Mouse (Mus musculus) splenic B cell, adult 2 months (primary cell): ENCODE data around the gene Mrpl53.

Experiments used
- DNase-seq: peaks from one replicate; pipeline ENCODE4 v3.0.0-alpha.2; 2011; ENCODE audit warnings: low read depth, low spot score
- H3K27me3 ChIP-seq: 2 replicates; pipeline ENCODE4 v1.6.1; 2012; ENCODE audit warnings: mild to moderate bottlenecking, low read length, moderate library complexity, mixed read lengths; ENCODE audit not compliant: control insufficient read depth, poor library complexity, insufficient read depth, severe bottlenecking
- H3K36me3 ChIP-seq: 2 replicates; pipeline ENCODE4 v1.6.1; 2012; ENCODE audit warnings: mild to moderate bottlenecking, low read length, moderate library complexity, mixed read lengths; ENCODE audit not compliant: control insufficient read depth, poor library complexity, insufficient read depth, severe bottlenecking

Mrpl53 gene

DNA sequence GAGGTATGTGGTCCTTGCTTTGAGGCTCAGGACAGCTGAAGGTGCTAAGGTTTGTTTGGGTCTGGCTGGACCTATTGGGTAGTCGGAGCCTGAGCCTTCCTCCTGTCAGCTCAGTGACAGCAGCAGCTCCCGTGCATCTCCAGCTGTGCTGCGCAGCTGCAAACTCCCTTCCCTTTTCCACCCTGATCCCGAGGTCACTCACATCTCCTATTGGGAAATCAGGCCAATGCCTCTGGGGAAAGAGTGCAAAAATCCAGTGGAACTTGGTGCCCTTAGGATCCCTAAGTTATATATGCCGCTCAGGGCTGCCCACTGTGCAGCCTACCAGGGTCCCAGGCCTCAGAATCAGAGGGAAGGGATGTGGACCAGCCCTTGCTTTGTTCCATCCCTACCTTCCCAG, 25.3 kb upstream of the Mrpl53 start:
- Histone ChIP-seq H3K27me3 (peaks cover 3% of the 10 kb centered on the region), H3K36me3 (0 out of 2 replicates have a peak, but pooled peaks cover 4% of the 10 kb centered on the region)
- DNase-seq = no peak

DNA sequence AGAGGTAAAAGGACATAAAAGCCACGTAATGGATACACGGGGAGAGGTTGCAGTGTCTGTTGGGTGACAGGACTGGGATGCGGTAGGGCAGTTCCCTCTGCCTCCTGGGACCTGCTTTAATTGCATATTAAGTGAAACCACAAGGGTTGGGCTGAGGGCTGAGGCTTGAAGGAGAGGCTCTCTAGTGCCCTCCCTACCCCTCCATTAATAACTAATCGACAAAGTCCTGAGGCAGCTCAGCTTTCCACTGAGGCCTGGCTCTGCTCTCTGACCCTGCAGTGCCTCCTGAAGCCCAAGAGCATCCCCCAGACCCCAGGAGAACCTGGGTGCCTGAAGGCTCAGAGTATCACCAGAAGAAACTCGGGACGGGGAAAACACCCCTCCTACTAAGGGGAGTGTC, 24.4 kb upstream of the Mrpl53 start:
- peaks cover 3% of the 10 kb centered on the region for H3K27me3 ChIP-seq
- no peak for DNase-seq
- 0 out of 2 replicates have a peak, but pooled peaks cover 4% of the 10 kb centered on the region for H3K36me3 ChIP-seq

DNA sequence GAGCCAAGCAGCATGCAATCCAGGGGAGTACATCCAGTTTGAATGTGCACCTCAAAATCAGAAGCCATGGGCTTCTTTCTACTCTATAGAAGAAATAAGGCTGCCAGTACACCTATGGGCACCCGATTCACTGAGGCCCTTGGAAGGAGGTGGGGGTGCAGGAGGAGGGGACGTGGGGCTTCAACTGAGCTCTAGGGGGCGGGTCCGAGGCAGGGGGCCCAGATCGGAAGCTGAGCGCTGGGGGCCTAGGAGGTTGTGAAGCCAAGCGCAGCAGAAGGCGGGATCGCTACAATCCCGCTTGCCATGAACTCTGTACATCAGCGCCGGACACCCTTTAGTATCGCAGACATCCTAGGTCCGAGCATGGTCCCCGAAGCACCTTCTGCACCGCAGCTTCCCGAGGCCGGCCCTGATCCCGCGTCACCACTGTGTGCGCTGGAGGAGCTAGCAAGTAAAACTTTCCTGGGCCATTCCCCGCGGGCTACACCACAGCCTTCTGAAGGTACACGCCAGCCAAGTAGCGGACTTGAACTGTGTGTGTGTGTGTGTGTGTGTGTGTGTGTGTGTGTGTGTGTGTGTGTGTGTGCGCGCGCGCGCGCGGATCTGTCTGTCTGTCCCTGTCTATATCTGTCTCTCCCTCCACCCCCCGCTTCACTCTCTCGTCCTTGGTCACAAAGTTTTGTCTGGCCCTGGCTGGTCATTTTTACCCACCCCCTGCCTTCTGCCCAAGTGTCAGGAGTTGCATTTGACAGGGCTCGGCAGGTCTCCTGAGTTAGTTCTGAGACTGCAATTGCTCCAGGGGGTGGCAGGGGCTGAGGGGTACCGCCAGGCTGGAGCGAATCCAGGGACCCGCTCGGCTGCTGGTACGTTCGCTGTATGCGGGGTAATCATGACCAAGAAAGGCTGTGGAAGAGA, 22.5 kb upstream of the Mrpl53 start, which contains the start of gene Lbx2:
Gene Lbx2 (plus strand): TSS at position 247 of the 915 bp plus-strand sequence.
- peaks cover 3% of the 10 kb centered on the region for H3K27me3 ChIP-seq
- no peak for DNase-seq
- H3K36me3 ChIP-seq = 0 out of 2 replicates have a peak, but pooled peaks cover 4% of the 10 kb centered on the region

DNA sequence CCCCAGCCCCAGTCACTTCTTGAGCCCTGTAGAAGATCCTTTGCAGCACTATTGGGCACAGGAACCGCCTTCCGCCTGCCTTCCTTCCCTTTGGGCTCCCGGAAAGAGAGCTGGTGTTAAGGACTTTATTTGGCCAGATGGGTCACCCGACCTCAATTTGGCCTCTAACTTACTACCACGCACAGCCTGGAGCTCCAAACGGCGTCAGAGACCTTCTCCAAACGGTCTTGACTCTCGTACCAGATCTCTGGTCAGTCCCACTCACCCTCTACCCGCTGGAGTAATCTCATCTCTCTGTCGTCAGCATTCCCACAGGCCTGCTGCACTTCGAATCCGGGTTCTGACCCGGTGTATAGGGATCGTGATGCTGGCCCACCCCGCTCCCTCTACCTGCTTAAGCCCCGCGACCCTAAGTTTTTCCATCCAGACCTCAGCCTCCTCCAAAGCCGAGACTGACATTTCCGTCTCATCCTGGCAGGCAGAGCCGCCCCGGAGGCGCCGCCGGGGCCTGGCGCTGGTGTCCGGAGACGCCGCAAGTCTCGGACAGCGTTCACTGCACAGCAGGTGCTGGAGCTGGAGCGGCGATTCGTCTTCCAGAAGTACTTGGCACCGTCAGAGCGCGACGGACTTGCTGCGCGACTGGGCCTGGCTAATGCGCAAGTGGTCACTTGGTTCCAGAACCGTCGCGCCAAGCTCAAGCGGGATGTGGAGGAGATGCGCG, 21.5 kb upstream of the Mrpl53 start:
- Histone ChIP-seq H3K27me3 (peaks cover 3% of the 10 kb centered on the region), H3K36me3 (no peaks in the 10 kb centered on the region)
- DNase-seq = no peak

DNA sequence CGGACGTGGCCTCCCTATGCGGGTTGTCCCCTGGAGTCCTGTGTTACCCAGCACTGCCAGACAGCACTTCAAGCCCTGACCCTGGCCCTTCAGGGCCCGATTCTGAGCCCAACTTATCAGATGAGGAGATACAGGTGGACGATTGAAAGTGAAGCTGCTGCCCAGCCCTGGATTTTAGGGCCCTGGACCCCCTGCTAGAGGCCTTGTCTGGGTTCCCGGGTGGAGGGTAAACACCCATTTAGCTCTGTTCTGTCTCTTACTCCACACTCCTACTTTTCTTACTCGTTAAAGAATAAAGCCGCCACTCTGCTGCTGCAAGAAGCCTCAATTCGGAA, 20.9 kb upstream of the Mrpl53 start:
- no peak for DNase-seq
- Histone ChIP-seq H3K27me3 (peaks cover 3% of the 10 kb centered on the region), H3K36me3 (no peaks in the 10 kb centered on the region)

- peaks cover 2% of the 10 kb centered on the region; the same call in 1 of the 2 replicates for H3K27me3 ChIP-seq
- no peak for DNase-seq
- H3K36me3 ChIP-seq = no peaks in the 10 kb centered on the region
Measured at GRCm38 (mm10) chr6:83092416-83093127, 16.3 kb upstream of the Mrpl53 start.

- Histone ChIP-seq H3K36me3 (no peaks in the 10 kb centered on the region), H3K27me3 (0 out of 2 replicates have a peak, but pooled peaks cover 2% of the 10 kb centered on the region)
- DNase-seq = no peak
Measured at GRCm38 (mm10) chr6:83095968-83096367, 12.9 kb upstream of the Mrpl53 start.

DNA sequence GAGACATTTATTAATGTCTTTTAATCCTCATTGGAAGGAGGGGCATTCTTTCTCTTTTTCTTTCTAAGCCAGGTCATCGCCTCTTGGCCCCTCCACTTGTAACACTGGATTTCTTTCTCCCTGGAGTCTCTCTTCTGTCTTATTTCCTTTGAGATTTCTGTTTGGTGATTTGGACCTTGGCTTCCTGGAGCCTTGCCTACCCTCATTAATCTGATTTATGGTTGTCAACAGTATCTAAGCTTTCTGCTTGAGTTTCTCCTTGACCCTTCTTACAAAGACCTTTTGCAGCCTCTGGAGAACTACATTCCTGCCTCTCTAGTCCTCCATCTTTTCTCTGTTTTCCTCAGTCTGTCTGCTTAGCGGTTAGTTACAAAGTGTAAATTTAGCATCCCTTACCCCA, 10.4 kb upstream of the Mrpl53 start:
- DNase-seq = no peak
- H3K36me3 ChIP-seq = no peaks in the 10 kb centered on the region
- 0 out of 2 replicates have a peak, but pooled peaks cover 2% of the 10 kb centered on the region for H3K27me3 ChIP-seq

DNA sequence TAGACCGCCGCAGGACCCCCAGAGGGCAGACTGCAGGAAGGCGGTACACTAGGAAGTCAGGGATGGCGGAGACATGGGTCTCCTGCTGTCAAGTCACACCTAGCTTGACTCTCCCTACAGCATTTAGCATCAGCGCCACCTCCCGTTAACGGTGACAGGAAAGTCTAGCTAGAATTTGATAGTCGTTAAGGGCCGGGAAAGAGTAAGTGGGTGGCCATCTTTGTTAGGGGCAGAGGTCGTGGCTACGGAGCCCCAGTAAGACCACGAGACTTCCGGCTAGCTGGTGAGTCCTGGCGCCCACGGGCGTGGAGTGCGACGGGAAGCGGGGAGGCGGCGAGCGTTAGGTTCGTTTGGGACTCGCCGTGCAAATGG, 7.5 kb upstream of the Mrpl53 start, which contains the start of the genes Ccdc142 and Gm42688:
Gene Ccdc142 (plus strand): TSS at position 286 of the 372 bp plus-strand sequence.
Gene Gm42688 (plus strand): TSS at position 302 of the 372 bp plus-strand sequence.
- peak; percentile 92 for DNase-seq
- Histone ChIP-seq H3K27me3 (no peaks in the 10 kb centered on the region), H3K36me3 (no peaks in the 10 kb centered on the region)

DNA sequence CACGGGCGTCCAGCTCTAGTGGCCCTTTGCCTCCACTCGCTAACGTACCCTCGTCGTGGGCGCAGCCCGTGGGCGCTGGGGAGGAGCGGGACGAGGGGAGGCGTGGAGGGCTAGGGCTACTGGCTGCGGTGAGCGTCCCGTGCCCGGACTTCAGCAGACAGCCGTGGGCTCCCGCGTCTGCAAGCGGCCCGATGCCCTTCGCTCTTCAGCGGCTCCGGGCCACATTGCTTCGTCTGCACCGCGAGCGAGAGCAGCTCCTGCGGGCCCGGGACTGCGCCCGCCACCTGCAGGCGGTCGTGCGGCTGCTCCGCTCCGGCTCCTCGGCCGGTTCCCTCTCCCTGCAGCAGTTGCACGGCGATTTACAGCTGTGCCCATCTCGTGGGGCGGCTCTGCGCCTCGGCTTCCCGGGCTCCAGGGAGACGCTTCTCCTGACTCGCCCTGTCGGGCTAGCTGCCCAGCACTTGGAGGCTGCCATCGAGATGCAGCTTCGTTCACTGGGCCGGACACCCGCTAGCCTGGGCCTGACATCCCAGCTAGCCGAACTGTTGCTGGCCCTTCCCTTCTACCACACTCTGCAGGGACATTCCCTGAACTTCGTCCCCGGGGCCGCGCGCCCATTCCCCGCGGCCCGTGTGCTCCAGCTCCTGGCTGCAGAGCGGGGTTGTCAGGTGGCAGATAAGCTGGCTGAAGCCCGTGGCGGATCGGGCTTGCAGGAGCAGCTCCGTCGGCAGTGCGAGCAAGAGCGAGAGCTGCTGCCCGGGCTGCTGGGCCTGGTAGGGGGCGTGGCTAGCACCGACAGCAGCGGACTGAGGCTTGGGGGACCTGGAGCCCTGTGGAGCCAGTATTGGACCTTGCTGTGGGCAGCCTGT, 6.9 kb upstream of the Mrpl53 start:
- H3K27me3 ChIP-seq = no peaks in the 10 kb centered on the region
- no peaks in the 10 kb centered on the region for H3K36me3 ChIP-seq
- peak; percentile 77 for DNase-seq

DNA sequence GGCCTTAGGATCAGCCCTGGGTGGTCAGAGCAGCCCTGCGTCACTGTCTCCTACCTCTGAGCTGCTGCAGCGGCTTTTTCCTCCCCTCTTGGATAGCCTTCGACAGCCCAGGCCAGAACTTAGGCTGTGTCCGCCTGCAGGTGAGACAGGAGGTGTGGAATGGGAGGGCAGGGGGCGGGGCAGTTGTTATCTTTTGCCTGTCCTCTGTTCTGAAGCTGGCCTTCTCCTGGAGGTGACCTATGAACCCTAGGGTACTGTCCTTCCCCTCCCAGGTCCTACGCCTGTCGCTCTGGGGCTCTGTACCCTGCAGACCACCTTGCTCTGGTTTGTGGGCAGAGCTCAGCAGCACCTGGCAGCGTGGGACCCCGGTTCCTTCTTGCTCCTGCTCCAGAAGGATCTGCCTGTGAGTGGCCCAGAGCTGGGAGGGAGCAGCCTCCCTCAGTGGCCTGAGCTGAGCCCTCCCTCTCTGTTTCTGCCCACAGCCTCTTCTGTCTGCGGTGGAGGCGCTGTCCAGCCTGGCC, 5.7 kb upstream of the Mrpl53 start:
- Histone ChIP-seq H3K27me3 (no peaks in the 10 kb centered on the region), H3K36me3 (peaks cover 3% of the 10 kb centered on the region; the same call in 1 of the 2 replicates)
- no peak for DNase-seq

- no peak for DNase-seq
- no peaks in the 10 kb centered on the region for H3K27me3 ChIP-seq
- H3K36me3 ChIP-seq = peaks cover 3% of the 10 kb centered on the region; the same call in 1 of the 2 replicates
Measured at GRCm38 (mm10) chr6:83104158-83104557, 4.7 kb upstream of the Mrpl53 start.

DNA sequence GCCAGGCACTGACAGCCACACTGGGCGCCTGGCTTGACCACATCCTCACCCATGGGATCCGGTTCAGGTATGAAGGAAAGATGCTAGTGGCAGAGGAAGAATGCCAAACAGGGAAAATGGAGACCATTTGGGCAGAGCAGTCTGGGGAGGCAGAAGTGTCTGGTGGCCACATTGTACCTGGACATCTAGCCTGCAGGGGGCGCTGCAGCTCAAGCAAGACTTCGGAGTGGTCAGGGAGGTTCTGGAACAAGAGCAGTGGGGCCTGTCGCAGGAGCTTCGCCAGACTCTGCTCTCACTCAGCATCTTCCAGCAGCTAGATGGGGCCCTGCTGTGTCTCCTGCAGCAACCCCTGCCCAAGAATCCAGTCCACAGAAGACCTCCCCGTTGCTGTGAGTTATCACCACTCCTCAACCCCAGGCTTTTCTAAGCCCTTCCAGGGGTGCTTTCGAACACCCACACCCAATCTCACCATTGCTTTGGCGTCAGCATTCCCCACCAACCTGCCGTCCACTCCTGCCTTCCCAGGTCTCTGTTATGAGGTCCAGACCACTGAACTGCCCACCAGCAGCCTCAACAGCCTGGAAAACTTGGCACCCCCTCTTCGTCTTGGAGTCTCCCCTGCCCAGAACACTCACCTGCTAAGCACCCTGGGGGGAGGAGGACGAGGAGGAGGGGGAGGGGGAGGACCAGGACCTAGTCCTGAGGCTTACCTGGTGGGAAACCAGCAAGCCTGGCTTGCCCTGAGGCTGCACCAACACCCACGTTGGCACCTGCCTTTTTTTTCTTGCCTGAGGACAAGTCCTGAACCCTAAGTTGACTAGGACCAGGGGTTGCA, 1.1 kb upstream of the Mrpl53 start:
- Histone ChIP-seq H3K36me3 (peaks cover 3% of the 10 kb centered on the region; the same call in 1 of the 2 replicates), H3K27me3 (no peaks in the 10 kb centered on the region)
- DNase-seq = peak; percentile 85
